Mouse (Mus musculus) ES-Bruce4 (cell line): ENCODE measurements around the gene Zfp865. TPM values are rescaled to one million over a fixed set of nuclear protein-coding genes. Genes with fewer than 3 reads are reported as not detected.
A peak's percentile ranks its signal among the peaks of the same experiment; 100 is the strongest.

Experiments
- H3K27ac ChIP-seq: 2 replicates; pipeline ENCODE4 v1.5.1; 2012; ENCODE audit warnings: low read length, inconsistent platforms; ENCODE audit not compliant: insufficient read depth
- H3K27me3 ChIP-seq: 2 replicates; pipeline ENCODE4 v1.6.1; 2012; ENCODE audit warnings: mild to moderate bottlenecking, low read length, inconsistent platforms; ENCODE audit not compliant: control insufficient read depth, poor library complexity, insufficient read depth, severe bottlenecking
- H3K36me3 ChIP-seq: 2 replicates; pipeline ENCODE4 v1.6.1; 2012; ENCODE audit warnings: inconsistent platforms, mild to moderate bottlenecking, low read length, moderate library complexity; ENCODE audit not compliant: control insufficient read depth, poor library complexity, insufficient read depth, severe bottlenecking
- H3K4me1 ChIP-seq: one replicate; pipeline ENCODE4 v1.8.1; 2011; ENCODE audit warnings: low read length; ENCODE audit not compliant: control insufficient read depth, insufficient read depth
- H3K4me3 ChIP-seq: 2 replicates; pipeline ENCODE4 v1.5.1; 2011; ENCODE audit warnings: low read depth, mild to moderate bottlenecking, low read length
- H3K9ac ChIP-seq: 2 replicates; pipeline ENCODE4 v1.6.1; 2012; ENCODE audit warnings: low read depth, mild to moderate bottlenecking, inconsistent platforms; ENCODE audit not compliant: poor library complexity, severe bottlenecking
- H3K9me3 ChIP-seq: replicated peaks from 2 replicates; pipeline ENCODE4 v1.6.1; 2012; ENCODE audit warnings: mild to moderate bottlenecking, low read length, inconsistent platforms; ENCODE audit not compliant: control insufficient read depth, poor library complexity, insufficient read depth, severe bottlenecking
- CTCF ChIP-seq: IDR thresholded peaks from one replicate; pipeline ENCODE4 v1.8.1; 2011; ENCODE audit warnings: low read depth, low read length
- EP300 ChIP-seq: IDR thresholded peaks from 2 replicates; pipeline ENCODE4 v1.6.1; 2011; ENCODE audit warnings: low read depth, low read length; ENCODE audit not compliant: insufficient read depth
- POLR2A ChIP-seq: IDR thresholded peaks from one replicate; pipeline ENCODE4 v1.8.1; 2011; ENCODE audit warnings: low read length; ENCODE audit not compliant: insufficient read depth
- polyA plus RNA-seq: library from polyadenylated mRNA; stranded (reverse); fragments of >200 nt; gene quantifications from 2 replicates; pipeline ENCODE4 v1.2.4, GENCODE M21; 2011; ENCODE audit warnings: low read depth; ENCODE audit not compliant: missing spikeins, insufficient read depth, insufficient read length

Gene Zfp865
- polyA plus RNA-seq, 1 experiment: 23.0 TPM

- Histone ChIP-seq H3K4me1 (no peaks in the 10 kb centered on the region), H3K36me3 (no peaks in the 10 kb centered on the region), H3K9me3 (no peaks in the 10 kb centered on the region), H3K9ac (peak overlapping the region; percentile 41), H3K4me3 (peak overlapping the region; percentile 59), H3K27me3 (no peaks in the 10 kb centered on the region), H3K27ac (no peak overlapping the region)
- TF ChIP-seq POLR2A (no peak), EP300 (0 out of 2 replicates have a peak, but pooled peaks have one; percentile 14), CTCF (peak; percentile 2)
These were observed 10.5 kb downstream of the Zfp865 start for GRCm38 (mm10) chr7:5030554-5031275.

- peak overlapping the region; percentile 41 for H3K9ac ChIP-seq
- peak overlapping the region; percentile 59 for H3K4me3 ChIP-seq
- H3K4me1 ChIP-seq: no peaks in the 10 kb centered on the region
- H3K27ac ChIP-seq: no peak overlapping the region
- TF ChIP-seq EP300 (no peak), POLR2A (no peak), CTCF (no peak)
- H3K9me3 ChIP-seq: no peaks in the 10 kb centered on the region
- H3K27me3 ChIP-seq: no peaks in the 10 kb centered on the region
- no peaks in the 10 kb centered on the region for H3K36me3 ChIP-seq
These were observed 11.3 kb downstream of the Zfp865 start for GRCm38 (mm10) chr7:5031496-5031895.

- Histone ChIP-seq H3K9me3 (no peaks in the 10 kb centered on the region), H3K4me1 (no peaks in the 10 kb centered on the region), H3K27me3 (no peaks in the 10 kb centered on the region), H3K4me3 (no peak within 1 kb of the TSS), H3K27ac (no peak within 1 kb of the TSS), H3K9ac (no peak within 1 kb of the TSS), H3K36me3 (no peaks in the 10 kb centered on the region)
- TF ChIP-seq CTCF (no peak), EP300 (no peak), POLR2A (no peak)
These were observed 13.6 kb downstream of the Zfp865 start, which contains the start of gene 4632433K11Rik for GRCm38 (mm10) chr7:5033818-5034217. 4632433K11Rik (plus strand) TSS chr7:5034118.

- no peaks in the 10 kb centered on the region for H3K4me1 ChIP-seq
- H3K27me3 ChIP-seq: no peaks in the 10 kb centered on the region
- H3K27ac ChIP-seq: no peak overlapping the region
- H3K36me3 ChIP-seq: no peaks in the 10 kb centered on the region
- H3K4me3 ChIP-seq: no peak overlapping the region
- no peak for TF ChIP-seq EP300
- TF ChIP-seq POLR2A: no peak
- no peak for TF ChIP-seq CTCF
- H3K9me3 ChIP-seq: no peaks in the 10 kb centered on the region
- no peak overlapping the region for H3K9ac ChIP-seq
These were observed 15.5 kb downstream of the Zfp865 start for GRCm38 (mm10) chr7:5035628-5036027.

- Histone ChIP-seq H3K27me3 (no peaks in the 10 kb centered on the region), H3K4me1 (no peaks in the 10 kb centered on the region), H3K36me3 (peaks cover under 1% of the 10 kb centered on the region; the same call in 1 of the 2 replicates), H3K9me3 (no peaks in the 10 kb centered on the region), H3K27ac (no peak overlapping the region), H3K9ac (no peak overlapping the region), H3K4me3 (no peak overlapping the region)
- TF ChIP-seq EP300 (no peak), POLR2A (no peak), CTCF (no peak)
These were observed 16.0 kb downstream of the Zfp865 start for GRCm38 (mm10) chr7:5036136-5036535.

- TF ChIP-seq EP300 (no peak), POLR2A (no peak), CTCF (no peak)
- Histone ChIP-seq H3K36me3 (peaks cover 2% of the 10 kb centered on the region; the same call in 1 of the 2 replicates), H3K4me1 (no peaks in the 10 kb centered on the region), H3K9me3 (no peaks in the 10 kb centered on the region), H3K9ac (no peak overlapping the region), H3K27me3 (no peaks in the 10 kb centered on the region), H3K4me3 (no peak overlapping the region), H3K27ac (no peak overlapping the region)
These were observed 16.9 kb downstream of the Zfp865 start for GRCm38 (mm10) chr7:5037026-5037425.
